Mouse (Mus musculus) heart, embryonic 12.5 days (tissue): ENCODE measurements around the gene Prc1. TPM values are rescaled to one million over a fixed set of nuclear protein-coding genes. Genes with fewer than 3 reads are reported as not detected.
"Not testable (repeated sequence)": the region's sequence is repeated elsewhere in the genome, so short reads cannot be mapped to it uniquely, and the experiment has no call there.

Experiments
- ATAC-seq: fragments of 200-750 bp; cut with Nextera tagmentation; 2 replicates; pipeline ENCODE4 v1.8.0; 2017; ENCODE audit warnings: moderate TSS enrichment, moderate library complexity; ENCODE audit not compliant: insufficient number of reproducible peaks, low FRiP score
- H3K27ac ChIP-seq: fragments of 300-500 bp; sonication (generic); 2 replicates; pipeline ENCODE4 v1.5.1; 2016; ENCODE audit warnings: mild to moderate bottlenecking, moderate library complexity; ENCODE audit not compliant: poor library complexity, severe bottlenecking
- H3K27me3 ChIP-seq: fragments of 300-500 bp; sonication (generic); replicated peaks from 2 replicates; pipeline ENCODE4 v1.6.1; 2016; ENCODE audit warnings: mild to moderate bottlenecking, moderate library complexity
- H3K36me3 ChIP-seq: fragments of 300-500 bp; sonication (generic); 2 replicates; pipeline ENCODE4 v1.6.1; 2016; ENCODE audit warnings: mild to moderate bottlenecking, moderate library complexity
- H3K4me1 ChIP-seq: fragments of 300-500 bp; sonication (generic); replicated peaks from 2 replicates; pipeline ENCODE4 v1.6.1; 2016; ENCODE audit warnings: mild to moderate bottlenecking
- H3K4me2 ChIP-seq: fragments of 300-500 bp; sonication (generic); 2 replicates; pipeline ENCODE4 v1.6.1; 2016; ENCODE audit warnings: mild to moderate bottlenecking, moderate library complexity
- H3K4me3 ChIP-seq: fragments of 300-500 bp; sonication (generic); 2 replicates; pipeline ENCODE4 v1.5.1; 2016; ENCODE audit warnings: mild to moderate bottlenecking
- H3K9ac ChIP-seq: fragments of 300-500 bp; sonication (generic); 2 replicates; pipeline ENCODE4 v1.6.1; 2016; ENCODE audit warnings: mild to moderate bottlenecking, moderate library complexity
- H3K9me3 ChIP-seq: fragments of 300-500 bp; sonication (generic); replicated peaks from 2 replicates; pipeline ENCODE4 v1.6.1; 2016; ENCODE audit warnings: mild to moderate bottlenecking, moderate library complexity
- WGBS: fragments of 180-500 bp; shearing (Covaris S2); methylation state at CpG from one replicate; pipeline ENCODE4 v1.1.7; 2016; 5-methylcytosine and 5-hydroxymethylcytosine counted together
- polyA plus RNA-seq: library from polyadenylated mRNA; unstranded; fragments of >200 nt; fragmentation: Nextera tagmentation; extraction: Ambion mirVana; gene quantifications from 2 replicates; pipeline ENCODE4 v1.2.1, GENCODE M21; 2016

Gene Prc1
- polyA plus RNA-seq, 1 experiment from 2014 or later: 137 TPM

DNA sequence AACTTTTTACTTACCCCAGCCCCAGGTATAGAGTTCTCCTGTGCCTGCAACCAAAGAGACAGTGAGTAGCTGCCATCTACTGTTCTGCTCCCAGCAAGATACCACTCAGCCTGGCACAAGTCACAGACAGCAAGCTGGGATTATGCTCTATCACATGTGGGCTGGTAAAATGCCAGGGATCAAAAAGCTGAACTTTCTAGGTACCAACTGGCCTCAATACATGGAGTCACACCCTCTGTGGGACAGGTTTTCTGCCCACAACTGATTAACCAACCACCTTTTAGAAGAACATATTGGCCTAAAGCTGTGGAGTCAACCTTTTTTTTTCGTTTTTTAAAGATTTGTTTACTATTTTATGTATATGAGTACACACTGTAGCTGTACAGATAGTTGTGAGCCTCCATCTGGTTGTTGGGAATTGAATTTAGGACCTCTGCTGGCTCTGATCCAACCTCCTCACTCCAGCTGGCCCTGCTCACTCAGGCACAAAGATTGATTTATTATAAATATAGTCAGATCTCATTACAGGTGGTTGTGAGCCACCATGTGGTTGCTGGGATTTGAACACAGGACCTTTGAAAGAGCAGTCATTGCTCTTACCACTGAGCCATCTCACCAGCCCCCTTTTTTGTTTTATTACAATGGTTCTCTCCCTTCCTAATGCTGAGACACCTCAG, 23.3 kb downstream of the Prc1 start:
- no peak overlapping the region for H3K4me2 ChIP-seq
- ATAC-seq: no peak
- no peak overlapping the region for H3K27ac ChIP-seq
- peaks cover 71% of the 10 kb centered on the region for H3K36me3 ChIP-seq
- no peak overlapping the region for H3K4me3 ChIP-seq
- no peaks in the 10 kb centered on the region for H3K9me3 ChIP-seq
- no peaks in the 10 kb centered on the region for H3K27me3 ChIP-seq
- 83% methylated on average over 1 of the region's 1 CpGs for WGBS
- peaks cover 25% of the 10 kb centered on the region for H3K4me1 ChIP-seq
- H3K9ac ChIP-seq: no peak overlapping the region

DNA sequence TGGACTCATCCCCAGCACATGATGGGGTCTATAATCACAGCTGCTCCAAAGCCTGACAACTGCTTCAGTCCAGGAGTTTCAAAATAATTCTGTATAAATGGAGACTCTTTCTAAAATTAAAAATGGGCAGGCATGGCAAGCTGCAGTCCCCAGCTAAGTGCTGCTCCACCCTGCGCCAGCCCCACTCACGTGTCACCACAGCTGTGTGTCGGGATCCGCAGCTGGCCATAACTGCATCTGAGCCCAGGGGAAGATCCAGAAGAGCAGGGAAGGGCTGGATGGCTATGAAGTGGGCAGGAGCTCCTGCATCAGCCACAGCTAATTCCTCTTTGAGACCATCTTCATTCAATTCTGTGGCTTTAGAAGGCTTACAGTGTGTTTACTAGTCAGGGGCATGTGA, 24.4 kb downstream of the Prc1 start:
- ATAC-seq: no peak
- Histone ChIP-seq H3K36me3 (peaks cover 60% of the 10 kb centered on the region), H3K4me1 (peaks cover 34% of the 10 kb centered on the region), H3K27ac (peak overlapping the region; percentile 66; the same call in 1 of the 2 replicates), H3K9me3 (no peaks in the 10 kb centered on the region), H3K9ac (peak overlapping the region; percentile 23; the same call in 1 of the 2 replicates), H3K4me2 (no peak overlapping the region), H3K27me3 (no peaks in the 10 kb centered on the region), H3K4me3 (no peak overlapping the region)
- WGBS: 87% methylated on average over 4 of the region's 4 CpGs

- Histone ChIP-seq H3K27ac (peak overlapping the region; percentile 66; the same call in 1 of the 2 replicates), H3K9me3 (no peaks in the 10 kb centered on the region), H3K9ac (0 out of 2 replicates have a peak overlapping the region, but pooled peaks have one; percentile 5), H3K36me3 (peaks cover 48% of the 10 kb centered on the region), H3K4me3 (no peak overlapping the region), H3K4me1 (peaks cover 34% of the 10 kb centered on the region), H3K4me2 (no peak overlapping the region), H3K27me3 (no peaks in the 10 kb centered on the region)
- 76% methylated on average over 19 of the region's 19 CpGs for WGBS
- ATAC-seq: no peak
Measured at GRCm38 (mm10) chr7:80319846-80320496, 25.7 kb downstream of the Prc1 start.

GRCm38 (mm10) chr7:80323336-80323735, 29.1 kb downstream of the Prc1 start:
- no peak for ATAC-seq
- Histone ChIP-seq H3K36me3 (peaks cover 57% of the 10 kb centered on the region), H3K4me2 (peak overlapping the region; percentile 90), H3K9ac (peak overlapping the region; percentile 75), H3K9me3 (no peaks in the 10 kb centered on the region), H3K27ac (peak overlapping the region; percentile 92; the same call in 1 of the 2 replicates), H3K4me1 (peaks cover 34% of the 10 kb centered on the region), H3K27me3 (no peaks in the 10 kb centered on the region), H3K4me3 (peak overlapping the region; percentile 71)
- WGBS: 18% methylated on average over 8 of the region's 8 CpGs

DNA sequence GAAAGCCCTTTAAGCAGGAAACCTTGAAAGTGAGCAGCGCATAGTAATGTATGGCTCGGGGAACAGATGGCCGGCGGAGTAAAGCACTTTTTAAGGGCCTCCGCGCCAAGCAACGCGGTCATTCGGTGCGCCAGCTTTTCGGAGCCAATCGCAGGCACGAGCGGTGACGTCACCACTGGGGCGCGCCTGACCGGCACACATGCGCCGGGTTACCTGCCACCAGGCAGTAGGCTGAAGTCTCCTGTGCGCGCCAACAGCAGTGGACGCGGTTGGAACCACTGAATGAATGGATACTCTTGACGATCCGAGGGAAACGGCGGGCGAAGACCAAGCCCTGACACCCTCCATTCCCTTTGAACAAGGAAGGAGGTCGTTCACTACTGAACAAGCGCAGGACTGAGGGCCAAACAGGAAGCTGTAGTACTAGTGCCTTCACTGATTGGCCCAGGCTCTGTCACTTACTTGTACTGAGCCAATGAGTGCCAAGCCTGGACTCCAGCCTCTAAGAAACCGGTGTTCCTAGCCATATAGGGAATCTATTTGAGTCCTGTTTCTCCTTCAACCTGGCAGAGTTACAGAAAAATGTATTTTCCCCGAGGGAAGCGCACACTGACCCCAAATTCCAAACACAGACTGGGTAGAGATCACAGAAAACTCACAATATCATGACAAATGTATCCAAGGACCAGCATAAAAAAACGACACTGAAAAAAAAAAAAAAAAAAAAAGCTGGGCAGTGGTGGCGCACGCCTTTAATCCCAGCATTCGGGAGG, 30.0 kb downstream of the Prc1 start, which contains the start of gene Rccd1:
Gene Rccd1 (minus strand): TSS at position 412 of the 773 bp plus-strand sequence.
- Histone ChIP-seq H3K9ac (peak within 1 kb of the TSS; percentile 75), H3K4me1 (peaks cover 26% of the 10 kb centered on the region), H3K9me3 (no peaks in the 10 kb centered on the region), H3K4me2 (peak within 1 kb of the TSS; percentile 90), H3K27me3 (no peaks in the 10 kb centered on the region), H3K27ac (peak within 1 kb of the TSS; percentile 92), H3K4me3 (peak within 1 kb of the TSS; percentile 71), H3K36me3 (peaks cover 59% of the 10 kb centered on the region)
- peak; percentile 97 for ATAC-seq
- WGBS: 2% methylated on average over 38 of the region's 38 CpGs

DNA sequence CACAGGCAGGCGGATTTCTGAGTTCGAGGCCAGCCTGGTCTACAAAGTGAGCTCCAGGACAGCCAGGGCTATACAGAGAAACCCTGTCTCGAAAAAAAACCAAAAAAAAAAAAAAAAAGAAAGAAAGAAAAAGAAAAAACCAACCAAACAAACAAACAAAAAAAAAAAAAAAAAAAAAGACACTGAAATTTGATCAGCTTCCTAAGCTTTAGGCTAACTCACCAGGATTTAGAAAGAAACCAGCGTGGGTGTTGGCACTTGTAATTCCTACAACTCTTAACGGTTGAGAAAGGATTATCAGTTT, 30.5 kb downstream of the Prc1 start:
- ATAC-seq, H3K27me3 ChIP-seq, H3K9me3 ChIP-seq, H3K9ac ChIP-seq, H3K4me3 ChIP-seq: not testable (repeated sequence)
- Histone ChIP-seq H3K36me3 (peaks cover 64% of the 10 kb centered on the region), H3K27ac (peak overlapping the region; percentile 92), H3K4me2 (peak overlapping the region; percentile 90; the same call in 1 of the 2 replicates), H3K4me1 (peaks cover 20% of the 10 kb centered on the region)
- WGBS: 49% methylated on average over 5 of the region's 5 CpGs

GRCm38 (mm10) chr7:80325292-80325868, 31.1 kb downstream of the Prc1 start:
- Histone ChIP-seq H3K9me3 (no peaks in the 10 kb centered on the region), H3K27me3 (no peaks in the 10 kb centered on the region), H3K36me3 (peaks cover 65% of the 10 kb centered on the region), H3K4me1 (peaks cover 14% of the 10 kb centered on the region), H3K9ac (no peak overlapping the region), H3K4me3 (no peak overlapping the region), H3K27ac (0 out of 2 replicates have a peak overlapping the region, but pooled peaks have one; percentile 10), H3K4me2 (no peak overlapping the region)
- ATAC-seq: no peak
- 92% methylated on average over 16 of the region's 16 CpGs for WGBS

GRCm38 (mm10) chr7:80326076-80326475, 31.8 kb downstream of the Prc1 start:
- H3K4me2 ChIP-seq: no peak overlapping the region
- no peak for ATAC-seq
- no peaks in the 10 kb centered on the region for H3K27me3 ChIP-seq
- no peaks in the 10 kb centered on the region for H3K9me3 ChIP-seq
- peaks cover 12% of the 10 kb centered on the region for H3K4me1 ChIP-seq
- H3K9ac ChIP-seq: no peak overlapping the region
- H3K27ac ChIP-seq: no peak overlapping the region
- no peak overlapping the region for H3K4me3 ChIP-seq
- peaks cover 65% of the 10 kb centered on the region for H3K36me3 ChIP-seq
- 93% methylated on average over 19 of the region's 19 CpGs for WGBS

DNA sequence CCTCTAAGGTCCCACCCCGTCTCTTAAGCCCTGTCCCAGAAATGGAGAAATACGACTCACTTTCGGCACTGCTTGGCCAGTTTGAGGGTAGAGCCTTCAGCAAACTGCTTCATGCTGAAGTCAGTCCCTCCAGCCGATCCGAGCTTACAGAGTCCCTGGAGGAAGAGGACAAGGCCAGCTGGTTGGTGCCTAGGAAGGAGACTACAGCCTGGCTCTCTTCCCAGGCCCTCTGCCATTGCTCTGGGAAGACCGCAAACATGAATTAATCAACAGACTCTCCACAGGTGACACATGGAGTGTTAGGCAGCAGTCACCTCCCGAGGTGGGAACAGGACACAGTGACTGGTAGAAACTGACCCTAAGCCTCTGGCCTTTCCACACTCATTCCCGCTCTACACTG, 36.0 kb downstream of the Prc1 start:
- H3K4me3 ChIP-seq: no peak overlapping the region
- WGBS: 88% methylated on average over 8 of the region's 8 CpGs
- peaks cover 100% of the 10 kb centered on the region for H3K36me3 ChIP-seq
- no peak overlapping the region for H3K4me2 ChIP-seq
- no peak overlapping the region for H3K27ac ChIP-seq
- H3K9ac ChIP-seq: no peak overlapping the region
- H3K9me3 ChIP-seq: peaks cover 6% of the 10 kb centered on the region; the same call in 1 of the 2 replicates
- no peaks in the 10 kb centered on the region for H3K27me3 ChIP-seq
- H3K4me1 ChIP-seq: no peaks in the 10 kb centered on the region
- no peak for ATAC-seq

GRCm38 (mm10) chr7:80331433-80331832, 37.2 kb downstream of the Prc1 start:
- ATAC-seq: no peak
- H3K36me3 ChIP-seq: peaks cover 100% of the 10 kb centered on the region
- peaks cover 6% of the 10 kb centered on the region; the same call in 1 of the 2 replicates for H3K9me3 ChIP-seq
- 96% methylated on average over 19 of the region's 19 CpGs for WGBS
- no peaks in the 10 kb centered on the region for H3K27me3 ChIP-seq
- no peak overlapping the region for H3K4me2 ChIP-seq
- H3K27ac ChIP-seq: no peak overlapping the region
- no peak overlapping the region for H3K9ac ChIP-seq
- no peaks in the 10 kb centered on the region for H3K4me1 ChIP-seq
- H3K4me3 ChIP-seq: no peak overlapping the region

DNA sequence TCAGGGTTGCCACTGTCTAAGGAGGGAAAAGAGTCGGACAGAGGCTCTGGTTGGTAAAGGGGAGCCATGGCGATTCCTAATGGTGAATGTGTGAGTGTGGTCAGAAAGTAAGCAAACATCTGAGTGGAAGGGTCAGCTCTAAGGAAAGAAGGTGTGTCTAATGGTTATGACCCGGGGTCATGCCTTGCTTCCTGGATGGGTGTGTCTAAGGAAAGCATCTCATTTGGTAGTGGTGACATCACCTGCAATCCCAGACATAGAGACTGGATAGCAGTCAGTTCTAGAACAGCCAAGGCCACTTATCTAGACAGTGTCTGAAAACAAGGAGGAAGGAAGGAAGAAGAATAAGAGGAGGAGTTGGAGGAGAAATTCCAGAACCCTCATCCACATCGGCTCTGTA, 40.6 kb downstream of the Prc1 start:
- H3K4me3 ChIP-seq: no peak overlapping the region
- WGBS: 77% methylated on average over 4 of the region's 4 CpGs
- H3K36me3 ChIP-seq: peaks cover 79% of the 10 kb centered on the region
- no peak overlapping the region for H3K27ac ChIP-seq
- no peak overlapping the region for H3K9ac ChIP-seq
- H3K27me3 ChIP-seq: no peaks in the 10 kb centered on the region
- peaks cover 13% of the 10 kb centered on the region for H3K4me1 ChIP-seq
- H3K4me2 ChIP-seq: no peak overlapping the region
- peaks cover 6% of the 10 kb centered on the region; the same call in 1 of the 2 replicates for H3K9me3 ChIP-seq
- ATAC-seq: no peak
